Mouse (Mus musculus) cortical plate, adult 2 months (tissue): ENCODE measurements around the gene 4931409K22Rik.

Experiments
- CTCF ChIP-seq: fragments of 200-500 bp; IDR thresholded peaks from 2 replicates; pipeline ENCODE4 v1.5.1; 2011; ENCODE audit warnings: mild to moderate bottlenecking, control low read depth, low read length; ENCODE audit not compliant: insufficient read depth; ENCODE audit errors: extremely low read depth
- POLR2A ChIP-seq: fragments of 200-500 bp; IDR thresholded peaks from 2 replicates; pipeline ENCODE4 v1.6.1; 2011; ENCODE audit warnings: mild to moderate bottlenecking, low read length, control low read depth; ENCODE audit not compliant: insufficient read depth; ENCODE audit errors: extremely low read depth

GRCm38 (mm10) chr5:24598570-24599006 is 42.0 kb upstream of the 4931409K22Rik start:
- TF ChIP-seq CTCF (no peak), POLR2A (no peak)
